Mouse (Mus musculus): ENCODE results near the gene Nr0b2.

Gene Nr0b2

DNA sequence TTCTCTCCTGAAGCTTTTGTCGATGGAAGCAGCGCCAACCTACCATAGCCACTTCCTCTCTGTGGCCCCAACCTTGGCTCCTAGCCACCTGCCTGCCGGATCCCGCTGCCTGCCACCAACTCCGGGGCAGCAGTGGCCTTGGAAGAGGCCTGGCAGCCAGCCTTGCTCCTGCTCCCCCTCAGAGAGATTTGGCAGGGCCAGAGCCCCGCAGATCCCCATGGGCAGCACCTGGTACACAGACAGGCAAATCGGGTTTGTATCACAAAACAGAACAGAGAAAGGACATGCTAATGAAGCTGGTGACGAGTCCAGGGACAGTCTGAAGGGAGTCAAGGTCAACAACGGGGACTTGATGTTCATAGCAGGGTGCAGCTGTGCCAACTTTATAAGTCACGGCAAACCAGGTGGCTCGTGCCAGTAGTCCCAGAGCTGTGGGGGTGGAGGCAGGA lies 10.0 kb downstream of the Nr0b2 start:
- DNase-seq = no peak

DNA sequence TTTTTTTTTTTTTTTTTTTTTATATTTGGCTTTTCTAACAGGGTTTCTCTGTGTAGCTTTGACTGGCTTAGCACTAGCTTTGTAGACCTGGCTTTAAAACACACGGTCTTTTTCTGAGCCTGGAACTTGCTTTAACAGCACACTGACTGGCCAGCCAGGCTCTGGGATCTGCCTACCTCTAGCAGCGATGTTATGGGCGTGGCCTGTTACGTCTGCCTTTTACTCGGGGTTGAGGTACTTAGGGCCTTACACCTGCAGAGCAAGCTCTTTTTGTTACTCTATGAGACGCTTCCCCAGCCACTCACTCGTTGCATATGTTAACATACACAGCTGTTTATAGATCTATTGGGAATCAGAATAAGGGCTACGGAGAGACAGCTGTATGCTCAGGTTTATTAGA lies 14.1 kb downstream of the Nr0b2 start:
- DNase-seq = no peak

DNA sequence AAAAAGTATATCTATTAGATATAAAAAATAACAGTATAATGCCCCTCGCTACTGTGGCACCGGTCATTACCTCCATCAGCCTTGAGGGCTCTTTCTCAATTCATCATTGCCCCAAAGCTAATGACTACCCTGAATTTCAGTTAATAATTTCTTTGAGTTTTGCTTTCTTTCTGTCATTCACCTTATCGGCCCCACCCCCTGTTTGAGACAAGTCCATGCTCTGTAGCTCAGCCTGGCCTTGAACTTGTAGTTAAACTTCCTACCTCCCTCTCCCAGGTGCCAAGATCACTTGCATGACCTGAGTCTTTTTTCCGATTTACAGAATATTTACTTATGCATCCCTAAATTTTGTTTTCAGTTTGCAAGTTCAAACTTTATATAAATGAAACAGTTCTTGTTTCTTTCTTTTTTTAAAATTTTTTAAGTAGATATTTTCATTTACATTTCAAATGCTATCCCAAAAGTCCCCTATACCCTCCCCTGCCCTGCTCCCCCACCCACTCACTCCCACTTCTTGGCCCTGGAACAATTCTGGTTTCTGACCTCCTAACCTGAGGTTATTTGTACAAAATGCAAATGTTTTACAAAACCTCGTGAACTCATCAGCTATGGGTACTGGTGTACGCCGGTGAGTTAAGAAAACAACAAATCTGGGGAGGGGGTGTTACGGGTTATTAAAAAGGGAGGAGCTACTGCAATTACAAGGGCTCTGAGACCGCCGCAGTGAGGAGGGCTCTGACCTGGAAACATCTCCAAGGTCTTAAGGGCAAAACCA lies 16.3 kb downstream of the Nr0b2 start:
- no peak for DNase-seq

DNA sequence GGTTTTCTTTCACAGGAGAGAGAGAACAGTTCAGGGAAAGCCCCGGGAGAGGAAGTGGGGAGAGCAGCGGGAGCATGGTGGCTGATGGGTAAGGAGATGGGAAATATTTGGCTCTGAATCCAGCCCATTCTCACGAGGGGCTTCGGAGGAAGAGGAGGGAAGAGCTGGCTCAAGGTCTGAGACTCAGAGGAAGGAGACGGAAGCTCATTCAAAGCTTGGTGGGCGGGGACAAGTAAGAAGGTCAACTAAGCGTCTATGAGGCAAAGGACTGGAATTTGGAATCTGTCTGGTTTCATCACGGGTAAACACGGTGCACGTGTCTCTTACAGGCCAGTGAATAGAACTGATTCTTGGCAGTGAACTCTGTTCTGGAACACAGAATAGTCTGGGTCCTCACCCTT lies 16.9 kb downstream of the Nr0b2 start:
- no peak for DNase-seq

GRCm38 (mm10) chr4:133574070-133574842 lies 21.1 kb downstream of the Nr0b2 start, which contains the start of gene Gpatch3:
TSS of gene Gpatch3 (plus strand) at chr4:133574745.
- DNase-seq = peak; percentile 90

DNA sequence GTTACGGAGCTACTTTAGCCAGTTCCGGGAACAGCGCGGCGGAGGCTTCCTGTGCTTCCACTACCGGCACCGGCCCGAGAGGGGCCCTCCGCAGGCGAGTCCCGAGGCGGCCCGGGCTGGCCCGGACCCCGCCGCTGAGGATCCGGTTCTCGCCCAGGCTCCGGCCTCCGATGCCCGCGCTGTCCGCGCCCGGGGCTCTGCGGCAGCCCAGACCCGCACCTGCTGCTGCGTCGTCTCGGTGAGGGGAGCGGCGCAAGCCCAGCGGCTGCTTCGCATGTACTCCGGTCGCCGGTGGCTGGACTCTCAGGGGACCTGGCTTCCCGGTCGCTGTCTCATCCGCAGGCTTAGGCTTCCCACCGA lies 21.6 kb downstream of the Nr0b2 start:
- no peak for DNase-seq

- DNase-seq = no peak
Measured at GRCm38 (mm10) chr4:133577983-133578382, 24.8 kb downstream of the Nr0b2 start.

- no peak for DNase-seq
Measured at GRCm38 (mm10) chr4:133583690-133584058, 30.5 kb downstream of the Nr0b2 start.

- DNase-seq = peak; percentile 88
Measured at GRCm38 (mm10) chr4:133584059-133584951, 31.1 kb downstream of the Nr0b2 start, which contains the start of gene Gpn2. TSS of gene Gpn2 (plus strand) at chr4:133584362.

DNA sequence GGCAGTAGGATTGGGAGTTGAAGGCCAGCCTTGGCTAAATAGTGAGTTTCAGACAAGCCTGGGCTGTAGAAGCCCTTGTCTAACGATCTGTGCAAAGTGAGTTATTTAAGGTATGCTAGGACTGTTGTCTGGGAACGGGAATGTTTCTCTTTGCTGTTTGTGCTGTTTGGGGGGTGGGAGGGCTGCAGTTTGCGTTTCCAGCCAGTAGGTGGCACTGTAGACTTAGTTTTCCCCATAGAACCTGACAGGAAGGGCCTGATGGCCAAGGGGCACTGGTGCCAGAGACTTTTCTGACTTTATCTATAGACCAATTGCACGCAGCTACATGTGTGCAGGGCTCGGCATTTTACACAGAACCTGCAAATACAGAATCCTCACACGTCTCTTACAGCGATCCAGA lies 39.4 kb downstream of the Nr0b2 start:
- no peak for DNase-seq

DNA sequence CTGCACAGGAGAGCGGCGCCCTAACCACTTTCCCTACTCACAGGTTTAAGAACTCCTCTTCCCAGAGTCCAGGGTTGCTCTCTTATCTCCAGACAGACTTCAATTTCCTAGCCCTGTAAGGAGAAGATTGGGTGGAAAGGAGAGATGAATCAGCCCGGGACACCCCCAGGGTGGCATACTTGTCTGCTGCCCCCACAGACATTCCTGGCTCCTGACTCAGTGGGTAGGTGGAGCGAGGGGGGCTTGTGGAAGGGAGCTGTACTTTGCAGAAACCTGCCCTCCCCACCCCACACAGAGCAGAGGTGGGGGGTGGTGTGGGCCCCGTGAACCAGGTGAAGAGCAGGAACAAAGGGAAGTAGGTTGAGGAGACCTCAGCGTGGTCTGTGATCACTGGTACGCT lies 42.4 kb downstream of the Nr0b2 start:
- DNase-seq = no peak

GRCm38 (mm10) chr4:133596084-133596483 lies 42.9 kb downstream of the Nr0b2 start:
- DNase-seq = no peak

DNA sequence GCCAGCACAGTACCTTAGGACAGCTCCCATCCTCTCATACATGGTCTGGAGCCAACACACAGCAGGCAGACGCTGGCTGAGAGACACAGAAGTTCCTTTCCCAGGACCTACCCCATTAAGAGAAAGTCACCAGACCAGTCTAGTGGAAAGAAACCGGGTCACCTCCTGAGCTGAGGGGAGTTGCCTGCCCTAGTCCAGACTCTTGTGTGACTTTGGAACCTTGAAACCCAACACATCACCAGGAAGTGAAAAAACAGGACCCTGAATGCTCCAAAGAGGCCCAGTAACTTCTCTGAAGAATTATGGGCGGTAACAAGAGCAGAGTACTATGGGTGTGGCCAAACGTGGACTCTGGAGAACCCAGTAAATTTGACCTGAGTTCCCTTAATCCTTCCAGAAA lies 45.4 kb downstream of the Nr0b2 start:
- no peak for DNase-seq

DNA sequence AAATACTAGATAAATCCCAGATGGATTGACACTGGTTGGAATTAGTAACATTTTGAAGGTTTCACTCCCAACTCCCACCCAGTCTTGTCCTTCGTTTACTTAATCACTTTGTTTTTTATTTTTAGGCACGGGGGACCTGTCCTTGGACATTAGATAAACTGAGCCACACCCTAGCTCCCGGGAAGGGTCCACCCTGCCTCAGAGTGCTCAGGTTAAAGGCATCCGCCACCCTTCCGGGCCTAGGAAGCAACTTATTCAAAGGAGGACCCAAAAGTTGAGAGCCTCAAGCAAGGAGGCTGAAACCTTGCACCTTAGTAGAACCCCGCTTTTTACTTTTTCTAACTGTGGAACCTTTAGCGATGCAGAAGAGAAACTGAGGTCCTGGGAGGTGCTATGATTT lies 45.9 kb downstream of the Nr0b2 start:
- DNase-seq = no peak

- peak; percentile 79 for DNase-seq
Measured at GRCm38 (mm10) chr4:133599571-133600073, 46.4 kb downstream of the Nr0b2 start.

DNA sequence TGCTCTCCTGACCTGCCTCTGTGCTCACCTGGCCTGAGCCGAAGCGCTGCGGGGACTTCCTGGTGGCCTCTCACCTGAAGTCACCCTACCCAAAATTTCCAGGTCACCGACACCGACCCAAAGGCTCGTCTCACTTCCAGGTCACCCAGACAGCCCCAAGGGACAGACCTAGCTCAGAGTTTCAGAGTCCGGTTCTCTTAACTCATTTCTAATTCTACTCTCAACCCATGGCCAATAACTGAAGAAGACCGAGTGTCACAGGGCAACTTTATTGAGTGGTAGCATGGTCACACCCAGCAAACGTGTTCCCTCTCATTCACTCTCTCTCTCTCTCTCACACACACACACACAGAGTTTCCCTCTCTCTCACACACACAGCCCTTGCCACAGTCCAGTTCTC lies 47.1 kb downstream of the Nr0b2 start:
- no peak for DNase-seq

- no peak for DNase-seq
Measured at GRCm38 (mm10) chr4:133601721-133602218, 48.6 kb downstream of the Nr0b2 start, which contains the start of gene Sfn. TSS of gene Sfn (minus strand) at chr4:133602168.

GRCm38 (mm10) chr4:133603056-133603455 lies 49.9 kb downstream of the Nr0b2 start:
- no peak for DNase-seq

DNA sequence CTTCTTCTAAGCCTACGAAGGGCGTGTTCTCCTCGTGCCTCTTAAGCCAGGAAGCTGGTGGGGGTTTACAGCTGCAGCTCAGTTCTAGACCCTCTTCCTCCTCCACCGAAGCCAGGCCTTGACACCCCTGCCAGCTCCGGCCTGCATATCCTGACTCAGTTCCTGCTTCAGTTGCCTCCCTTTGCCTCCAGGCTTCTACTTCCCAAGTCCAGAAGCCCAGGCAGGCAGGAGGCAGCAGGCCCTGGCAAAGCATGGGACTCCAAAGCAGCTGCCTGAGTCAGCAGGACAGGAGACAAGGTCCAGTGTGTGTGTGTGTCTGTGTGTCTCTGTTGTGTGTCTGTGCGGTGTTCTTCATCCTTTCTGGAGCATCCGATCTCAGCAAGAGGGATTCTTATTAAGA lies 51.0 kb downstream of the Nr0b2 start:
- no peak for DNase-seq

DNA sequence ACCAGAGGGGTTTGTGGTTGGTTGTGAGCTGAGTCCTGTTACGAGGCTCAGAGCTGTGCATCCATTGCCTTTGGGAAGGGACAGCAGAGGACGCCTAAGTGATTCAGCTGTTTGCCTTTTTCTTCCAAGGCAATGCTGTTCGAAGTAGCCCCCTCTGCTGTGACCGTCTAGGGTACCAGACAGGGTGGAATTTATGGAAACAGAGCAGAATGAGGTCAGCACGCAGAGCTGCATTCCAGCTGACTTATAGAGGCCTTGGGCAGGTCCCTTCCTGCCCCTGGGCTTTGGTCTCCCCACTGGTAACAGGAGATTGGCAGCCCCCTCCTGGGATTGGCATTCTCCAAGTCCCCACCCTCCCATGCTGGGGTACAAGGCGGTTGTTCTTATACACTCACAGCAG lies 51.7 kb downstream of the Nr0b2 start:
- DNase-seq = no peak

GRCm38 (mm10) chr4:133605330-133605729 lies 52.2 kb downstream of the Nr0b2 start:
- DNase-seq = no peak

All from layer of hippocampus, adult 9-11 months (tissue).